Mouse (Mus musculus): Measurements from ENCODE around the gene Cd37. TPM values are rescaled to one million over a fixed set of nuclear protein-coding genes. Genes with fewer than 3 reads are reported as not detected.

The Cd37 gene
- total RNA-seq (2014; fragmentation: Nextera tagmentation) (167 and 172 TPM in 2 replicates), total RNA-seq (2017) (47.3 and 48.7 TPM in 2 replicates), polyA plus RNA-seq (2012) (51.2 and 75.3 TPM in 2 replicates)

DNA sequence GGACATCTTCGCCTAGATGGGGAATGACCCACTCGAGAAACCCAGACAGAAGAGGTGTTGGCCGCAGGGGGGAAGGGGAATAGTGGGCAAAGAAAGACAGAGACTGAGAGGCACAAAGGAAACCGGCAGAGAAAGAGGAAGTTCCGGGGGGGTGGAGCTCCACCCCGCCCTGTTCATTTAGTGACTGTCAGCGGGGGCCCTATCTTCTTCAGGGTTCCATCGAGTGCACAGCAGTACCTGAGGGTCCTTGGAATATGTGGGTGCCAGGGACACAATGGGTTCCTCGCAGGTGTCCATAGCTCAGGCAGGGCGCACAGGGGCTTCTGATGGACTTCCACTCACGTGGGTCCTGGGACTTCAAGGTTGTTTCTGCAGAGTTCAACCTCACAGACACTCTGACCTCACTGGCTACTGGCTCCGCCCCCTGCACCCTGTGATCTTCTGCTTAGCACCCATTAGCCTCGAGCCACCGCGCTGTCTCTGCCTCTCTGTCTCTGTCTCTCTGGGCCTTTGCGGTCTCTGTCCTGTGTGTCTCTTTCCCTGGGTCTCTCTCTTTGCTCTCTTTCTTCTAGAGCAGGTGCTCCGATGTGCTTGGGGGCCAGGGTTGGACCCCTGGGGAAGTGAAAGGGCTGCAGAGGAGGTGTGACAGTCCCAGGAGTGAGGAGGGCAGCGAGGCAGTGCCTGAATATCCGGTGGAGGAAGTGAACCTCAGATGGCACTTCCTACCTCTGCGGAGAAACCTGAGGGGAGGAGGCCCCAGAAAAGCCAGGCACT, at the start of gene Cd37:
Gene Cd37, minus strand, starts transcription at position 393 of the 774 bp plus-strand sequence.
- DNase-seq (ENCODE audit: low spot score) = peak; percentile 89
- peaks cover 53% of the 10 kb centered on the region for H3K4me1 ChIP-seq (ENCODE audit: insufficient read depth, low read depth, low read length)
- H3K27me3 ChIP-seq (ENCODE audit: insufficient read depth, low read length) = peaks cover 9% of the 10 kb centered on the region
- H3K4me3 ChIP-seq (ENCODE audit: low read depth, low read length) = peak within 1 kb of the TSS; percentile 73
- no peak for TF ChIP-seq GATA1 (IDR thresholded peaks at IDR 0.05; ENCODE audit: borderline replicate concordance, low read length)
- no peak for TF ChIP-seq GATA2 (IDR thresholded peaks at IDR 0.05; ENCODE audit: borderline replicate concordance, low read depth, low read length)
- no peak for TF ChIP-seq TAL1 (conservative IDR thresholded peaks at IDR 0.05; ENCODE audit: low read depth, low read length)
- TF ChIP-seq CTCF (IDR thresholded peaks at IDR 0.05; ENCODE audit: low read depth, low read length) = no peak
- no peak for TF ChIP-seq POLR2AphosphoS5 (IDR thresholded peaks at IDR 0.05; ENCODE audit: insufficient replicate concordance, low read depth, low read length)
- H3K36me3 ChIP-seq (replicated peaks) = peaks cover 35% of the 10 kb centered on the region
- no peaks in the 10 kb centered on the region for H3K9me3 ChIP-seq (replicated peaks)
- peak; percentile 88 for ATAC-seq (ENCODE audit: extremely low read depth, insufficient number of reproducible peaks, low FRiP score, poor library complexity, severe bottlenecking)

DNA sequence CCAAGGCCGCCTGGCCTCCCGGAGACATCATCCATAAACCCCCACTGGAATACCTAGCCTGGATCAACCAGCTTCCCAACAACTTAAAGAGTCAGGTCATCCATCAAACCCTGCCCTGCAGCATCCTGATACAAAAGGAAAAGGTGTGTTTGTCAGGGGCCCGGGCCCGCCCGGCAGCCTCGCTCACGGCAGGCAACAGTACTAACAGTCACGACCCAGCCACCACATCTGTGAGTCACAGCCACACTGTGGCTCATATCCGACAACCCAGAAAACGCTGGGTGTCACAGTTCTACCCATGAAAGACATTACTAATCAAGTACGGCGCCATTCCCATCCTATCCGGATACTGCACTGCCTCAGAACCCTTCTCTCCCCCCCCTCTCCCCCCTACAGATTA, 47.6 kb upstream of the Cd37 start:
- DNase-seq (ENCODE audit: low spot score) = no peak

DNA sequence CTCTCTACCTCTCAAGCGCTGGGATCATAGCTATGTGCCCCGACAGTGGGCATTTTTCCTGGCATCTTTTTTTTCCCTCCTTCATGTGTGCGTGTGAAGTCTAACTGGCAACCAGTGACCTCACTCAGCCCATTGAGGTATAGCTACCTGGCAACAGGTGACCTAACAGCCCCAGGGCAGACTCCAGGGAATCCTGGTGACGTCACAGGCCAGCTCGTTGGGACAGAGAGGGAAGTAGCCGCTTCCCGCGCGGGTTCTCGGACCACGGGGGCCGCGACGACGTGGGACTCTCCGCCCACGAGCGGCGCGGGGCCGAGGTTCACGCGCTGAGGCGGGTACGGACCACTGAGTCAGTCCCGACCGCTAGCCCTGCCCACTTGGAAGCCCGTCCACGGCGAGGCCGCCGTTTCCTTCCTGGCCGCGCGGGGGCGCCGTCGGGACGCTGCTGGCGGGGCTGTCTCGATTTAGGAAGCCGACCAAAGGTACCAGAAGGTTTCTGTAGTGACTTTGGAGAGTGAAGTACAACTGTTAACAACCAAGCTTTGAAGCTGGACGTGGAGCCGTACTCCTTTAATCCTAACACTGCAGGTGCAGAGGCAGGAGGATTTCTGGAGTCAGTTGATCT, 38.3 kb upstream of the Cd37 start, which contains the start of gene Slc6a21:
Gene Slc6a21, plus strand, starts transcription at position 378 of the 625 bp plus-strand sequence.
- DNase-seq (ENCODE audit: low spot score) = peak; percentile 27
- H3K9me3 ChIP-seq (replicated peaks) = no peaks in the 10 kb centered on the region
- ATAC-seq (ENCODE audit: extremely low read depth, insufficient number of reproducible peaks, low FRiP score, poor library complexity, severe bottlenecking) = no peak
- TF ChIP-seq CTCF (IDR thresholded peaks at IDR 0.05; ENCODE audit: low read depth, low read length) = peak; percentile 42; the same call in 1 of the 2 replicates
- no peak for TF ChIP-seq TAL1 (conservative IDR thresholded peaks at IDR 0.05; ENCODE audit: low read depth, low read length)
- peaks cover 5% of the 10 kb centered on the region; the same call in 1 of the 2 replicates for H3K4me1 ChIP-seq (ENCODE audit: insufficient read depth, low read depth, low read length)
- no peaks in the 10 kb centered on the region for H3K36me3 ChIP-seq (replicated peaks)
- H3K27me3 ChIP-seq (ENCODE audit: insufficient read depth, low read length) = peaks cover 22% of the 10 kb centered on the region
- H3K4me3 ChIP-seq (ENCODE audit: low read depth, low read length) = no peak within 1 kb of the TSS

More for the DNA sequence above, 47.6 kb upstream of the Cd37 start:
- H3K27me3 ChIP-seq (ENCODE audit: insufficient read depth, low read length) = peaks cover 10% of the 10 kb centered on the region; the same call in 1 of the 2 replicates
- no peaks in the 10 kb centered on the region for H3K4me1 ChIP-seq (ENCODE audit: insufficient read depth, low read depth, low read length)
- no peaks in the 10 kb centered on the region for H3K36me3 ChIP-seq (replicated peaks)
- H3K4me3 ChIP-seq (ENCODE audit: low read depth, low read length) = no peak overlapping the region
- no peaks in the 10 kb centered on the region for H3K9me3 ChIP-seq (replicated peaks)
- no peak for TF ChIP-seq POLR2AphosphoS5 (IDR thresholded peaks at IDR 0.05; ENCODE audit: insufficient replicate concordance, low read depth, low read length)
- no peak for TF ChIP-seq GATA2 (IDR thresholded peaks at IDR 0.05; ENCODE audit: borderline replicate concordance, low read depth, low read length)
- TF ChIP-seq CTCF (IDR thresholded peaks at IDR 0.05; ENCODE audit: low read depth, low read length) = no peak
- no peak for TF ChIP-seq GATA1 (IDR thresholded peaks at IDR 0.05; ENCODE audit: borderline replicate concordance, low read length)
- TF ChIP-seq TAL1 (conservative IDR thresholded peaks at IDR 0.05; ENCODE audit: low read depth, low read length) = no peak
- no peak for ATAC-seq (ENCODE audit: extremely low read depth, insufficient number of reproducible peaks, low FRiP score, poor library complexity, severe bottlenecking)

DNA sequence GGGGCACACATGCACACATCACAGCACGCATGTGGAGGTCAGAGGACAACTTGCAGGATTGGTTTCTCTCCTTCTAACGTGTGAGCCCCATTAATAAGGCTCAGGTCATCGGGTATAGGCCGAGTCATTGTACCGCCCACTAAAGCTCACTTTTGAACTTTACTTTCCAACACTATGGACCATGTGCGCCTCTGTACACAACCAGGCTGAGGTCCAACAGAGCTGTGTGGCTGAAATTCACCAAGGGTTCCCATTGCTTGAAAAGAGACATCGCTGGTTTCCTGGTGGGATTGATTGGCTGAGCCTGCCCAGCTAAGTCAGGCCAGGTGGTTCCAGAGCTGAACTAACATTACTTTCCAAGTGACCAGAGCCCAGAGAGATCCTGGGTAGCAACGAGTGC, 34.8 kb upstream of the Cd37 start:
- H3K4me1 ChIP-seq (ENCODE audit: insufficient read depth, low read depth, low read length) = peaks cover 5% of the 10 kb centered on the region; the same call in 1 of the 2 replicates
- H3K9me3 ChIP-seq (replicated peaks) = no peaks in the 10 kb centered on the region
- H3K4me3 ChIP-seq (ENCODE audit: low read depth, low read length) = no peak overlapping the region
- no peak for ATAC-seq (ENCODE audit: extremely low read depth, insufficient number of reproducible peaks, low FRiP score, poor library complexity, severe bottlenecking)
- DNase-seq (ENCODE audit: low spot score) = no peak
- TF ChIP-seq POLR2AphosphoS5 (IDR thresholded peaks at IDR 0.05; ENCODE audit: insufficient replicate concordance, low read depth, low read length) (no peak), GATA1 (IDR thresholded peaks at IDR 0.05; ENCODE audit: borderline replicate concordance, low read length) (no peak), TAL1 (conservative IDR thresholded peaks at IDR 0.05; ENCODE audit: low read depth, low read length) (no peak), CTCF (IDR thresholded peaks at IDR 0.05; ENCODE audit: low read depth, low read length) (no peak), GATA2 (IDR thresholded peaks at IDR 0.05; ENCODE audit: borderline replicate concordance, low read depth, low read length) (no peak)
- H3K27me3 ChIP-seq (ENCODE audit: insufficient read depth, low read length) = peaks cover 22% of the 10 kb centered on the region
- no peaks in the 10 kb centered on the region for H3K36me3 ChIP-seq (replicated peaks)

DNA sequence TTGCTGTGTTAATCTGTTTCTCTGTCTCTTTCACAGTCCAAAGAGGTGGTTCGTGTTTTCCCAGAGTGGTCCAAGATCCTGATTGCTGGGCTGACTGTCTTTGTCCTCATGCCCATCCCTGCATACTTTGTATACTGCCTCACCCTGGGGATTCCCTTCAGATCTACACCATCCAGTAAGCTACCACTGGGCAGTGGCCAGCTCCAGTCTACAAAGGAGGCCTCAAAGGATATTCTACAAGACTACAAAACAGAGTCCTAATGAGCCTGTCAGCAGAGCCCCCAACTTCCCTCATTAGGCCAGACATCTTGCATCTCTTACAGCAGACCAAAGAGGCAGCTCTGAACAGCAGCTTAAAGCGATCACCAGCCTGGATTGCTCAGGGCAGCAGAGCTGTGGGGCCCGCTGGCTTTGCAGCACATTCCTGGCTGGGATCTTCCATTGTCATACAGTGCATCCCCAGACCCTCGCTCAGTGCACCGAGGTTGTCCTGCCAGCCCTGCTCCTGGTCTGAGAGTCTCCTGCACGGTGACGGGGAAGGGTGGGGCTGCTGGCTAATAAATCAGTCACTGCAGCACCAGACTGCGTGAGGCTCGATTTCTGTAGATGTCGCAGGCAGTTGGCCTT, 34.0 kb upstream of the Cd37 start:
- ATAC-seq (ENCODE audit: extremely low read depth, insufficient number of reproducible peaks, low FRiP score, poor library complexity, severe bottlenecking) = no peak

DNA sequence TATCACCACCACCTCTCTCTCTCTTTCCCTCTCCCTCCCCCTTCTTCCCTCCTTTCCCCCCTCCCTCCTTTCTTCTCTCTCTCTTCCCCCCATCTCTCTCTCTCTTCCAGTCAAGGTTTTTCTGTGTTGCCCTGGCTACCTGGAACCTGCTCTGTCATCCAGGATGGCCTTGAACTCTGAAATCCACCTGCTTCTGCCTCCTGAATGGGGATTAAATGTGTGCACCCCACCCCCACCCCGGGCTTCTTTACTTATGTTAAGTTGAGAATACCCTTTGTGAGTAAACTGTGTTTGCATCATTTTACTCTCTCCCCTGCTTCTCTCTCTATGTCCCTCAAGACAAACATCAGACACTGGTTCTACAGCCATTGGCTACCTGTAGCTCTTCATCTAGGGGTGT, 26.6 kb upstream of the Cd37 start:
- H3K4me3 ChIP-seq (ENCODE audit: low read depth, low read length) = no peak overlapping the region
- peaks cover 35% of the 10 kb centered on the region for H3K27me3 ChIP-seq (ENCODE audit: insufficient read depth, low read length)
- ATAC-seq (ENCODE audit: extremely low read depth, insufficient number of reproducible peaks, low FRiP score, poor library complexity, severe bottlenecking) (no peak), DNase-seq (ENCODE audit: low spot score) (no peak)
- H3K4me1 ChIP-seq (ENCODE audit: insufficient read depth, low read depth, low read length) = no peaks in the 10 kb centered on the region
- H3K9me3 ChIP-seq (replicated peaks) = no peaks in the 10 kb centered on the region
- H3K36me3 ChIP-seq (replicated peaks) = no peaks in the 10 kb centered on the region
- TF ChIP-seq CTCF (IDR thresholded peaks at IDR 0.05; ENCODE audit: low read depth, low read length) (no peak), TAL1 (conservative IDR thresholded peaks at IDR 0.05; ENCODE audit: low read depth, low read length) (no peak), GATA1 (IDR thresholded peaks at IDR 0.05; ENCODE audit: borderline replicate concordance, low read length) (no peak), POLR2AphosphoS5 (IDR thresholded peaks at IDR 0.05; ENCODE audit: insufficient replicate concordance, low read depth, low read length) (no peak), GATA2 (IDR thresholded peaks at IDR 0.05; ENCODE audit: borderline replicate concordance, low read depth, low read length) (no peak)

More for the DNA sequence above, 34.0 kb upstream of the Cd37 start:
- peaks cover 5% of the 10 kb centered on the region; the same call in 1 of the 2 replicates for H3K4me1 ChIP-seq (ENCODE audit: insufficient read depth, low read depth, low read length)
- H3K27me3 ChIP-seq (ENCODE audit: insufficient read depth, low read length) = peaks cover 26% of the 10 kb centered on the region
- H3K4me3 ChIP-seq (ENCODE audit: low read depth, low read length) = no peak overlapping the region
- TF ChIP-seq GATA1 (IDR thresholded peaks at IDR 0.05; ENCODE audit: borderline replicate concordance, low read length) (no peak), TAL1 (conservative IDR thresholded peaks at IDR 0.05; ENCODE audit: low read depth, low read length) (no peak), GATA2 (IDR thresholded peaks at IDR 0.05; ENCODE audit: borderline replicate concordance, low read depth, low read length) (no peak), CTCF (IDR thresholded peaks at IDR 0.05; ENCODE audit: low read depth, low read length) (no peak), POLR2AphosphoS5 (IDR thresholded peaks at IDR 0.05; ENCODE audit: insufficient replicate concordance, low read depth, low read length) (no peak)
- H3K36me3 ChIP-seq (replicated peaks) = no peaks in the 10 kb centered on the region
- no peaks in the 10 kb centered on the region for H3K9me3 ChIP-seq (replicated peaks)
- no peak for DNase-seq (ENCODE audit: low spot score)
